Mouse (Mus musculus) thymus, adult 2 months (tissue): ENCODE results near the gene Gm136.
"Not testable (repeated sequence)": the region's sequence is repeated elsewhere in the genome, so short reads cannot be mapped to it uniquely, and the experiment has no call there.

Source experiments
- CTCF ChIP-seq: fragments of 200-500 bp; IDR thresholded peaks from 2 replicates; pipeline ENCODE4 v1.5.1; 2012; ENCODE audit warnings: mild to moderate bottlenecking, control low read depth, low read length, moderate library complexity, borderline replicate concordance; ENCODE audit not compliant: control insufficient read depth, poor library complexity, insufficient read depth; ENCODE audit errors: extremely low read depth
- POLR2A ChIP-seq: fragments of 200-500 bp; IDR thresholded peaks from 2 replicates; pipeline ENCODE4 v1.6.1; 2012; ENCODE audit warnings: mild to moderate bottlenecking, low read length, control low read depth, moderate library complexity; ENCODE audit not compliant: control insufficient read depth, poor library complexity, insufficient read depth; ENCODE audit errors: extremely low read depth

GRCm38 (mm10) chr4:34733415-34733814 lies 22.6 kb downstream of the Gm136 start:
- not testable (repeated sequence) for TF ChIP-seq CTCF, POLR2A
